Mouse (Mus musculus): ENCODE results near the gene Large1. TPM values are rescaled to one million over a fixed set of nuclear protein-coding genes. Genes with fewer than 3 reads are reported as not detected.
"Not testable (repeated sequence)": the region's sequence is repeated elsewhere in the genome, so short reads cannot be mapped to it uniquely, and the experiment has no call there.

The Large1 gene
- polyA plus RNA-seq, 1 experiment, result 8.4 TPM

- no peaks in the 10 kb centered on the region for H3K4me1 ChIP-seq (ENCODE audit: control insufficient read depth, insufficient read depth, low read length)
- TF ChIP-seq POLR2A (IDR thresholded peaks at IDR 0.05; ENCODE audit: borderline replicate concordance, low read depth, low read length) (no peak), CTCF (IDR thresholded peaks at IDR 0.05; ENCODE audit: low read depth, low read length) (no peak)
- H3K27ac ChIP-seq (ENCODE audit: insufficient read depth, low read depth, low read length), result no peak overlapping the region
- no peak overlapping the region for H3K4me3 ChIP-seq (ENCODE audit: insufficient read depth, low read length)
Measured at GRCm38 (mm10) chr8:72990425-72990824, 362.9 kb downstream of the Large1 start.

GRCm38 (mm10) chr8:72982832-72983231 is 370.5 kb downstream of the Large1 start:
- H3K27ac ChIP-seq (ENCODE audit: insufficient read depth, low read depth, low read length), result no peak overlapping the region
- TF ChIP-seq POLR2A (IDR thresholded peaks at IDR 0.05; ENCODE audit: borderline replicate concordance, low read depth, low read length), result no peak
- TF ChIP-seq CTCF (IDR thresholded peaks at IDR 0.05; ENCODE audit: low read depth, low read length), result no peak

DNA sequence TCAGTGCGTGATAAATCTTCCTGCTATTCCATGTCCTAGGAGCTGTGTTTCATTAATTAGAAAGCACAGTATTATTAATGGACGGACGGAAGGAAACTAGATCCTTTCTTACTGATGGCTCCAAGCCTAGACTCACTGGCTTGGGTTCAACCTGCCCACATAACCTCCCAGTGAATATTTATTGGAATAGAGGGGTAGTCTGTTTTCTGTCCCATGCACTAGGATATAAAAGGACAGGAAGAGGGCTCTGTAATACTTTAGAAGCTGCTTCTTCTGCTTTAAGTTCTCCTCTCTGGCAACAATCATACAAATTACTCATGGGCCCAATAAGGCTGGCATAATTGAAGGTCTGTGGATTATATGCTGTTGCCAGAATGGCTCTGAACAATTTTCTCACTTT is 398.3 kb downstream of the Large1 start:
- H3K4me3 ChIP-seq (ENCODE audit: insufficient read depth, low read length), result no peak overlapping the region
- no peaks in the 10 kb centered on the region for H3K4me1 ChIP-seq (ENCODE audit: control insufficient read depth, insufficient read depth, low read length)
- H3K27ac ChIP-seq (ENCODE audit: insufficient read depth, low read depth, low read length), result no peak overlapping the region
- TF ChIP-seq POLR2A (IDR thresholded peaks at IDR 0.05; ENCODE audit: borderline replicate concordance, low read depth, low read length), result no peak
- no peak for TF ChIP-seq CTCF (IDR thresholded peaks at IDR 0.05; ENCODE audit: low read depth, low read length)

More at GRCm38 (mm10) chr8:72982832-72983231, 370.5 kb downstream of the Large1 start:
- H3K4me3 ChIP-seq (ENCODE audit: insufficient read depth, low read length), result no peak overlapping the region
- H3K4me1 ChIP-seq (ENCODE audit: control insufficient read depth, insufficient read depth, low read length), result no peaks in the 10 kb centered on the region

- H3K4me1 ChIP-seq (ENCODE audit: control insufficient read depth, insufficient read depth, low read length); H3K4me3 ChIP-seq (ENCODE audit: insufficient read depth, low read length); H3K27ac ChIP-seq (ENCODE audit: insufficient read depth, low read depth, low read length): not testable (repeated sequence)
Measured at GRCm38 (mm10) chr8:72941393-72941792, 411.9 kb downstream of the Large1 start.

- Histone ChIP-seq H3K27ac (ENCODE audit: insufficient read depth, low read depth, low read length) (no peak overlapping the region), H3K4me1 (ENCODE audit: control insufficient read depth, insufficient read depth, low read length) (no peaks in the 10 kb centered on the region), H3K4me3 (ENCODE audit: insufficient read depth, low read length) (no peak overlapping the region)
- TF ChIP-seq POLR2A (IDR thresholded peaks at IDR 0.05; ENCODE audit: borderline replicate concordance, low read depth, low read length) (no peak), CTCF (IDR thresholded peaks at IDR 0.05; ENCODE audit: low read depth, low read length) (no peak)
Measured at GRCm38 (mm10) chr8:72919182-72919902, 434.0 kb downstream of the Large1 start.

- H3K4me1 ChIP-seq (ENCODE audit: control insufficient read depth, insufficient read depth, low read length), result no peaks in the 10 kb centered on the region
- no peak overlapping the region for H3K4me3 ChIP-seq (ENCODE audit: insufficient read depth, low read length)
- TF ChIP-seq POLR2A (IDR thresholded peaks at IDR 0.05; ENCODE audit: borderline replicate concordance, low read depth, low read length) (no peak), CTCF (IDR thresholded peaks at IDR 0.05; ENCODE audit: low read depth, low read length) (no peak)
- H3K27ac ChIP-seq (ENCODE audit: insufficient read depth, low read depth, low read length), result no peak overlapping the region
Measured at GRCm38 (mm10) chr8:72905491-72905890, 447.8 kb downstream of the Large1 start.

DNA sequence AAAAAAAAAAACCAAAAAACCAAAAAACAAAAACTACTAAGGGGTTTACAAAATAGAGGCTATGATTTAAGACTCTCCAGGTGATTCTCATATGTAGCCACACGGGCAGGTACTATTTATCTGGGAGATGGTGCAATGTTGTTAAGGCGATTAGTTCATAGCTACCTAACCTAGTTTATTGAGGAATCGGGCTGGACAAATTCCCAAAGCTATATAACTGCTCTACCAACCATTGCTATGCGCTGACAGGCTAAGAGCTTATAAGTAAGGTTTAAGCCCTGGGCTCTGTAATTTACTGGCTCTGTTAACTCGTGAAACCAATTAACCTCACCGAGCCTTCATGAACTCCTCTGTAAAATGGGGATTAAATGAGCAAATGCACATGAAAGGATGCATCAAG is 451.7 kb downstream of the Large1 start:
- H3K27ac ChIP-seq (ENCODE audit: insufficient read depth, low read depth, low read length), result no peak overlapping the region
- H3K4me3 ChIP-seq (ENCODE audit: insufficient read depth, low read length), result no peak overlapping the region
- TF ChIP-seq CTCF (IDR thresholded peaks at IDR 0.05; ENCODE audit: low read depth, low read length), result no peak
- TF ChIP-seq POLR2A (IDR thresholded peaks at IDR 0.05; ENCODE audit: borderline replicate concordance, low read depth, low read length), result no peak
- H3K4me1 ChIP-seq (ENCODE audit: control insufficient read depth, insufficient read depth, low read length), result no peaks in the 10 kb centered on the region

DNA sequence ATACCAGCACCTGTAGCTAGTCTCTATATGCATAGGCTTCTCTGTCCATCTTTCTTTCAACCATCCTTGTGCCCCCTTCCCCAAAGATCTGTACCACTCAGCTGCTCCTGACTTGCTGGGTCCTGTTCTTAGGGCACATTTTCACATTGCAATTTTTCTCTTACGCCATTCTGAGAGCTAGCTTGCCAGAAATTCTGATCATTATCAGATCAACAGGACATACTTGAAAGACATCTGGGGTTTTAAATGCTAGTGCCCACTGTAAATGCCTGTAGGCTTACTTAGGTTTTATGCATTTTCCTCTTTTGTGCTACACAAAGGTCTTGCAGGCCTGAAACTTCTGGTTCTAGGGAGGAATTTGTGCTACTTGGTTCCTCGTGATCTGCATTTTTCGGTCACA is 454.0 kb downstream of the Large1 start:
- TF ChIP-seq CTCF (IDR thresholded peaks at IDR 0.05; ENCODE audit: low read depth, low read length) (no peak), POLR2A (IDR thresholded peaks at IDR 0.05; ENCODE audit: borderline replicate concordance, low read depth, low read length) (no peak)
- Histone ChIP-seq H3K4me3 (ENCODE audit: insufficient read depth, low read length) (no peak overlapping the region), H3K27ac (ENCODE audit: insufficient read depth, low read depth, low read length) (no peak overlapping the region), H3K4me1 (ENCODE audit: control insufficient read depth, insufficient read depth, low read length) (no peaks in the 10 kb centered on the region)

DNA sequence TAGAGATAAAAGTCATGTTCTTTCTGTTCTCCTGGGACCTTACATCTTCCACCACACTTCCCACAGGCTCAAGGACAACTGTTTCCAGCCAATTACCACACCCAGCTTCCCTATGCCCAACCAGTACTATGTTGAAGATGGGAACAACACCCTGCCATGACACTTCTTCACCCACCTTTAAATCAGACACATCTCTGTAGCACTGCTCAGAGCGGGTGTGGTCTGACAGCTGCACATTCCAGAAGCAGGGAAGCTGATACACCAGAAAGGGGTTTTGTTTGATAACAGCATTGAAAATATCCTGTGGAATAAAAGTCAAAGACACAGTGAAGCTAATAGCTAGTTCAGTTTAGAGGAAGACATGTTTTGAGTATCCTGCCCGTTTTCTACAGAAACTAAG is 470.3 kb downstream of the Large1 start:
- Histone ChIP-seq H3K27ac (ENCODE audit: insufficient read depth, low read depth, low read length) (no peak overlapping the region), H3K4me3 (ENCODE audit: insufficient read depth, low read length) (no peak overlapping the region), H3K4me1 (ENCODE audit: control insufficient read depth, insufficient read depth, low read length) (no peaks in the 10 kb centered on the region)
- TF ChIP-seq POLR2A (IDR thresholded peaks at IDR 0.05; ENCODE audit: borderline replicate concordance, low read depth, low read length) (no peak), CTCF (IDR thresholded peaks at IDR 0.05; ENCODE audit: low read depth, low read length) (no peak)

- Histone ChIP-seq H3K27ac (ENCODE audit: insufficient read depth, low read depth, low read length) (no peak overlapping the region), H3K4me1 (ENCODE audit: control insufficient read depth, insufficient read depth, low read length) (no peaks in the 10 kb centered on the region), H3K4me3 (ENCODE audit: insufficient read depth, low read length) (no peak overlapping the region)
- TF ChIP-seq CTCF (IDR thresholded peaks at IDR 0.05; ENCODE audit: low read depth, low read length) (no peak), POLR2A (IDR thresholded peaks at IDR 0.05; ENCODE audit: borderline replicate concordance, low read depth, low read length) (no peak)
Measured at GRCm38 (mm10) chr8:72873411-72873810, 479.9 kb downstream of the Large1 start.

GRCm38 (mm10) chr8:72846881-72847280 is 506.5 kb downstream of the Large1 start:
- Histone ChIP-seq H3K4me3 (ENCODE audit: insufficient read depth, low read length) (no peak overlapping the region), H3K27ac (ENCODE audit: insufficient read depth, low read depth, low read length) (no peak overlapping the region), H3K4me1 (ENCODE audit: control insufficient read depth, insufficient read depth, low read length) (no peaks in the 10 kb centered on the region)
- TF ChIP-seq POLR2A (IDR thresholded peaks at IDR 0.05; ENCODE audit: borderline replicate concordance, low read depth, low read length), result no peak

All from bone marrow macrophage, adult 2 months (primary cell).